Mouse (Mus musculus) ZHBTc4 (cell line): Measurements from ENCODE around the gene Mpdz.
A peak's percentile ranks its signal among the peaks of the same experiment; 100 is the strongest.

Experiments
- DNase-seq: peaks from one replicate; pipeline ENCODE4 v3.0.0-alpha.2; 2011; ENCODE audit warnings: low read depth, low spot score

The Mpdz gene

GRCm38 (mm10) chr4:81442078-81442981 lies at the start of gene Mpdz:
Gene Mpdz (minus strand): TSS chr4:81442815.
- DNase-seq, result peak; percentile 51

- no peak for DNase-seq
These were observed 47.9 kb upstream of the Mpdz start for GRCm38 (mm10) chr4:81490556-81490955.

GRCm38 (mm10) chr4:81484603-81485002 lies 42.0 kb upstream of the Mpdz start:
- no peak for DNase-seq

GRCm38 (mm10) chr4:81483887-81484602 lies 41.4 kb upstream of the Mpdz start:
- DNase-seq, result no peak

- DNase-seq, result no peak
These were observed 40.5 kb upstream of the Mpdz start for GRCm38 (mm10) chr4:81483159-81483558.

GRCm38 (mm10) chr4:81466821-81467220 lies 24.2 kb upstream of the Mpdz start:
- DNase-seq, result no peak

GRCm38 (mm10) chr4:81465172-81465571 lies 22.6 kb upstream of the Mpdz start:
- DNase-seq, result no peak

GRCm38 (mm10) chr4:81462253-81462652 lies 19.6 kb upstream of the Mpdz start:
- no peak for DNase-seq

- no peak for DNase-seq
These were observed 16.3 kb upstream of the Mpdz start for GRCm38 (mm10) chr4:81458921-81459320.

- DNase-seq, result no peak
These were observed 11.2 kb upstream of the Mpdz start for GRCm38 (mm10) chr4:81453806-81454205.

GRCm38 (mm10) chr4:81452183-81452582 lies 9.6 kb upstream of the Mpdz start:
- DNase-seq, result no peak

- no peak for DNase-seq
These were observed 6.8 kb upstream of the Mpdz start for GRCm38 (mm10) chr4:81449413-81449812.

GRCm38 (mm10) chr4:81443566-81443965 lies 951 bp upstream of the Mpdz start:
- DNase-seq, result no peak

GRCm38 (mm10) chr4:81433961-81434360 lies 8.7 kb downstream of the Mpdz start:
- no peak for DNase-seq

- no peak for DNase-seq
These were observed 11.8 kb downstream of the Mpdz start for GRCm38 (mm10) chr4:81430826-81431225.

- DNase-seq, result no peak
These were observed 12.5 kb downstream of the Mpdz start for GRCm38 (mm10) chr4:81430105-81430504.

- DNase-seq, result peak; percentile 20
These were observed 12.9 kb downstream of the Mpdz start for GRCm38 (mm10) chr4:81429670-81430069.

- DNase-seq, result no peak
These were observed 19.1 kb downstream of the Mpdz start for GRCm38 (mm10) chr4:81423556-81423955.

- no peak for DNase-seq
These were observed 21.0 kb downstream of the Mpdz start for GRCm38 (mm10) chr4:81421621-81422020.

- no peak for DNase-seq
These were observed 27.1 kb downstream of the Mpdz start for GRCm38 (mm10) chr4:81415324-81416026.

- no peak for DNase-seq
These were observed 27.8 kb downstream of the Mpdz start for GRCm38 (mm10) chr4:81414684-81415323.

GRCm38 (mm10) chr4:81396883-81397282 lies 45.7 kb downstream of the Mpdz start:
- no peak for DNase-seq
